Mouse (Mus musculus): ENCODE data around the gene Chpf.

Chpf gene

DNA sequence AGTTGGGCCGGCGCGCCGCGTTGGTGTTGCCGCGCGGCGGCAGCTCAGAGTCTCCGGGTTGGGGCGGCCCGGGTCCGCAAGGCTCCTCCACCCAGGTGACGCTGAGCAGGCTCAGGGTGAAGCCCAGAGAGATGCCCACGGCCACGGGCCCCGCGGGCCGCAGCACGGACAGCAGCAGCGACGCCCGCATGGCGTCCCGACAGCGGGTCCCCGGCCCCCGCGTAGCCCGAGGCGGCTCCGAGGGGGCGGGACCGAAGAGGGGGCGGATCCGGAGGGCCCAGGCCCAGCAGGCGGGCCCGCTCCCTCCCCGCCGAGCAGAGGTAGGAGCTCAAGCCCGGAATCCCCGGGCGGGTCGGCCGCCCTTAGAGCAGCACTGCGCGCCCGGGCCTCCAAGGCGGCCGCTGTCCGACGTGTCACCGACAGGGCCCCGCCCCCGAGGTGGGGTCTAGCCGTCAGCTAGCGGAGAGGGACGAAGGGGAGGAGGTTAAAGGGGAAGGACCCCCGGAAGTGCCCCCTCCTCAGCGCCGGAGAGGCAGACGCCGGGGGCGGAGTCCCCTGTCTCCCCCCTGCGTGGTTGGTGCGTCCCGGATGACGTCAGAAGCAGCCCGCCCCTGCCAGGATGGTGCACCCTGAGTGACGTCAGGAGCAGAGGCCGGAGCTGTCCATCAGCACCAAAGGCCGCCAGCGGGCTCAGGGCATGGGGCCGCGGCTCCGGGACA is at the start of gene Chpf, which contains the start of gene Tmem198:
Gene Chpf, minus strand, starts transcription at position 392 of the 719 bp plus-strand sequence.
Gene Tmem198, plus strand, starts transcription at position 617 of the 719 bp plus-strand sequence.
- DNase-seq (ENCODE audit: extremely low spot score) = peak; percentile 100

DNA sequence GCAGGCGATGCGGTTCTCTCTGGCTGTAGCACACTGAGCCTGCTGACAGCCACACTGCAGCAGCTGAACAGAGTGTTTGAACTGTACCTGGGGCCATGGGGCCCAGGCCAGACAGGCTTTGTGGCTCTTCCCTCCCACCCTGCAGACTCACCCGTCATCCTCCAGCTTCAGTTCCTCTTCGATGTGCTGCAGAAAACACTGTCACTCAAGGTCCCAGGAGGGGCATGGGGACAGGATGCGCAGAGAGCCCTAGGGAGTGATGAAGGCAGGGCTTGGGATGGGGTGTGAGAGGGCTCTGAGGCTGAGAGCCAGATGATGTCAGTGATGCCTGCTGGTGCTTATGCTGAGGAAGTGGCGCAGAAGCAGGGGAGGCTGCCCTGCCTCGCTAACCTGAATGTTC is 45.6 kb upstream of the Chpf start:
- DNase-seq (ENCODE audit: extremely low spot score) = no peak

DNA sequence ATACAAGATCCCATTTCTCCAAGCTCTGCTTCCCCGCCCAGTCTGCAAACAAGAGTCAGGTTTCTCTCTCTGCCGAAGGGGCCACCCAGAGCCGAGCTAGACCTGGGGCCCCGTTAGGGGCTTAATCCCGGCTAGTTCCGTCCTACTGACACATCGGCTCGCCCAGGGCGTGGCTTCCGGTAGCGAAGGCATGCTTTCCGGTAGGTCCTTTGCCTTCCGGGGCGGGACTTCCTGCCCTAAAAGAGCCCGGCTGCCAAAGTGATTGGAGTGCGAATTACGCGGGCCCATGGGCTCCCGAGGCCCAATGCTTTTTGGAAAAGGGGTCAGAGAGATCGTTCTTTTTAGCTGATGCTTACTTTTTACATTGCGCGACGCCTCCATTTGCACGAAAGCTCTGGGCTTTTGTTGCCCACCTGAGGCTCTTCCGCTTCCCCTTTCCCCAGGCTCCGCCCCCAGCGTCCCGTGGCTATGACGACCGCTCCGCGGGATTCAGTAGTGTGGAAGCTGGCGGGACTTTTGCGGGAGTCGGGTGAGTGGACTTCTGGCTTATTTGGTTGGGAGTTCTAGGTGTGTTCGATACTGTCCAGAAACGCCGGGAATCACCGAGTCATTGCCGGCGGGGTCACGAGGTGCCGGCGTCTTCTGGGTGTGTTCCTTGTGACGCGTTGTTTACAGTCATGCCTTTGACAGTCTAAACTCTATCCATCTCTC is 42.4 kb upstream of the Chpf start, which contains the start of gene Stk11ip:
Gene Stk11ip, plus strand, starts transcription at position 209 of the 711 bp plus-strand sequence.
- peak; percentile 94 for DNase-seq (ENCODE audit: extremely low spot score)

DNA sequence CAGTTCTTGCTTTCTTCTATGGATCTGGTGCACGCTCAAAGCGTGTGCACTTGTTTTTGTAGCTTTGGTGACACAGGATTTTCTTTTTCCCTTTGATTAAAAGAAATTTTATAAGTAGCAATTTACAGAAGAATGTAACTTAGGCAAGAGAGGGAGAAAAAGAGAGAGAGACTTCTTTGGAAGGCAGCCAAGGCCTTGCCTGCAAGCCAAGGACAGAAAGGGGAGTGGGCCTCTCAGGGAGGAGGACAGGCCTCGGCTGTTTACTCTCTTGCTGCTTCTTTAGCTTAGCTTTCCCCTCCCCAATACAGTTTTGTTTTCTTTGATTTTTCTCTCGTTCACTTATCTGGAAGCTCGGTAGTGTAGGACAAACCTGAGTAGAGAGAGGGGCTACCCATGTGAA is 40.5 kb upstream of the Chpf start:
- DNase-seq (ENCODE audit: extremely low spot score) = no peak

DNA sequence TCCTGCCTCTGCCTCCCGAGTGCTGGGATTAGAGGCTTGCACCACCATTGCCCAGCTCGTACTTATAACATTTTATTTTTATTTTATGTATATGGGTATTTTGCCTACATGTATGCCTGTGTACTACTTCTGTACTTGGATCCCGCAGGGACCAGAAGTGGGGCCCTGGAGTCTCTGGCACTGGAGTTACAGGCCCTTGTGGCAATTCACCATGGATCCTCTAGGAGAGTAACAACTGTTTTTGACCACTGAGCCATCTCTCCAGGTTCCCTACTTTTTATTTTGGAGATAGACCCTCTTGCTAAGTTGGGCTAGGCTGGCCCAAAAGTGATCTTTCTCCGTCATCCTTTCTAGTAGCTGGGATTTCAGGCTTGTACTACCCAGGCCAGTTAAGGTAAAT is 39.3 kb upstream of the Chpf start:
- DNase-seq (ENCODE audit: extremely low spot score) = no peak

DNA sequence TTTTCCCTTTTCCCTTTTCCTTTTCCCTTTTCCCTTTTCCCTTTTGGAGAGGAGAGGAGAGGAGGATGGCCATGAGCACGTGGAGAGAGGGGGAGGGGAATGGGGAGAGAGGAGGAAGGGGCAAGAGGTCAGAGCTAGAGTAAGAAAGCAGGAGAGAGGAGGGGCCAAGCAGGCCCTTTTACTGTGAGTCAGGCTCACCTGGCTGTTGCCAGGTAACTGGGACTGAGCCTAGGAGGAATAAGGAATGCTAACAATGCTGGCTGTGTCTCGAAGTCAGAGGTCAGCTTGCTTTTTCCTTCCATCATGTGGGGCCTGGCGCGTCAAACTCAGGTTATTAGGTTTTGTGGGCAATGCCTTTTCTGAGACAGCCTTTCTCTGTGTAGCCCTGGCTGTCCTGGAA is 38.9 kb upstream of the Chpf start:
- DNase-seq (ENCODE audit: extremely low spot score) = no peak

DNA sequence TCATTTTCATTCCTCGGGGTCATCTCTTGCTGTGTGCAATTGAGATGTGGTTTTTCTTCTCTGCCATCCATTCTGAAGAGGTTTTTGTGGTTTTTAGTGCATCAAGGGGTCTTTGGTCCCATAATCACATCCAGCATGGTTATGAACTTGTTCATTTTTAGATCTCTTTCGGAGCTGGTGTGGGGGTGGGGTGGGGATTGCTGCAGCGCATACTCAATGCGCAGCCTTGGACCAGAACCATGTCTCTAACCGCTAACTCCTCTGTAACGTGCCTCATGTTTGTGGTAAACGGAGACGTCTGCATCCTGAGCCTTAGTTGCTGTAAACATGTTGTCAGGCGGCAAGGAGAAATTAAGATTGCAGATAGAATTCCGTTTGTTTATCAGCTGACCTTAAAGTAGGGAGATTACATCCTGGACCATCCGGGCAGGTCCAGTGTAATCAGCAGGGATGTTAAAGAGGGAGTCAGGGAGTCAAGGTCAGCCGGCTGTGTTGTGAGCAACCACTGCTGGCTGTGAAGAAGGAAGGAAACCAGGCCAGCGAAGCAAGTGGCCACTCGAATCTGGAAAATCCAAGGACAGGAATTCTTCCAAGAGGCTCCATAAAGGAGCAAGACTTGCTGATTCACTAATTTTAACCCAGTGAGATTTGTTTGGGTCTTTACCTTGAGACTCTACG is 37.7 kb upstream of the Chpf start:
- DNase-seq (ENCODE audit: extremely low spot score) = no peak

DNA sequence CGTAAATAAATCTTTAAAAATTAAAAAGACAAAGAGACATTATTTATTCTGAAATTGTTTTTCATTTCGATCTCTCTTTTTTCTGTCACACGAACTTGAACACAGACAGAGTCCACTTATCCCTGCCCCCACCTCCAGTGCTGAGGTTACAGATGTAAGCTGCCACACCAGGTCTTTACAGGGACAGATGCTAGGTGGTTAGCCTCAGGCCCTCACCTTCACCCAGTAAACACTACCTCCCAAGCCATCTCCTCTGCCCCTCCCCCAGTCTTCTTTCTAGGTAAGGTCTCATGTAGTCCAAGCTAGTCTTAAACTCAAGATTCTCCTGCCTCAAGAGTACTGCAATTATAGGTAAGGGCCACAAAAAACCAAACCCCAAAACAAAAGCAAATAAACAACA is 33.4 kb upstream of the Chpf start:
- no peak for DNase-seq (ENCODE audit: extremely low spot score)

DNA sequence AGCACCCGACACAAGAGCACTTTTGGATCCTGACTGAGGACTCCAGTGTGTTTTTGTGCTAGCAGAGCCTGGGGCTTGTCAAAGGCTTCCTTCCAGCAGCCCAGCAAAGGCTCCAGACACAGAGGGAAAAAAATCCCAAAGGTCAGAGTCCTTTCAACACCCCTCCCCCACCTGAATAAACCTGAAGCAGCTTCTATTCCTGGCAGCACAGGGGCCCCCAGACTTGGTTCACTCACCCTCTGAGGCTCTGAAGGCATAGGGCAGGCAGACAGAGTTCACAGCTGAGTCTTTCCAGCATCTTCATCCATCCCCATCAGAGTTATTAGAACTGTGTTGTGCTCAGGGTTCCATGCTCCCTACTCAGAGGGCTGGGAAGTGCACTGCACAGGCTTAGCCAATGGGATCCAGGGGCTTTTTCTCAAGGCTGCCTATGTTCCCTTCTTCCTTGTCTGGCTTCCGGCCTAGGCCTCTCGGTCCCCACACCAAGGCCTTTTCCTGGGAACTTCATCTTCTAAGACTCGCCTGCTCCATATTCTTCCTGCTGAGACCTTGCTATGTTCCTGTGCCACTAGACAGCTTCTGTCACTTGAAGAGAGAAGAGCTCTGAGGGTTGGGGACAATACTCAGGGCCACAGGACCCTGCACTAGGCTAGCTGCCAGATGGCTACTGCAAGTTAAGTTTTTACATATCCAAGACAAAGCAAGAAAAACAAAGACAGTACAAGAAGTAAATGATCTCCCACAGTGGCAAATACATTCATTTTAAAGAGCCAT is 32.5 kb upstream of the Chpf start:
- peak; percentile 43 for DNase-seq (ENCODE audit: extremely low spot score)

DNA sequence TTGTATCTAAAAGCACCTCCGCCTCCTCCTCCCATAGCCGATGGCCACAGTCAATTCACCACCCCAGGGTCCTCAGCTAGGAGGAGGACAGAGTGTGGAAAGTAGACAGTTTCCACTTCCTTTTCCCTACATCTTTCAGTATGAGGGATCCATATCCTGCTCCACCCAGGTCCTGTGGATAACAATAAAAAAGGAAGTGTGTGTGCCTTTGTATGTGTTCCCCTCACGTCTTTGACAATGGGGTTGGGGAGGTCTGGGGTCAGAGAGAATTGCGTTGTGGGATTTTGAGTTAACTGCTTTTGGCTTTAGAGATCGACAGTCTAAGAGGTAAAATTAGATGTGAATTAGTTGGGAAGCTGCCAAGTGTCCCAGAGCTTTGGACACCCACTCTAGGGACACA is 31.0 kb upstream of the Chpf start:
- DNase-seq (ENCODE audit: extremely low spot score) = no peak

DNA sequence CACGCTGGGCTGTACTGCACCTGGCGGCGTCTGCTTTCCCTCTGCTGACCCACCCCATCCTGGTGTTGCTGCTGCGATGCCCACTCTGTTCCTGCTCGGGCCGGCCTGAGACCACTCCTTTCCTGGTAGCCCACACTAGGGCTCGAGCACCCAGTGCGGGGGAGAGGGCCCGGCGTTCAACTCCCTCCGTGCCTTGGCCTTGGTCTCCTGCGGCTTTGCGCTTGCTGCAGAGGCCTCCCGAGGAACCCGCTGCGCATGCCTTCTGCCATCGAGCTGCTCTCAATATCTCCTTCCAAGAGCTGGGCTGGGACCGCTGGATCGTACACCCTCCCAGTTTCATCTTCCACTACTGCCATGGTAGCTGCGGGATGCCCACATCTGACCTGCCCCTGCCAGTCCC is 30.5 kb upstream of the Chpf start:
- no peak for DNase-seq (ENCODE audit: extremely low spot score)

DNA sequence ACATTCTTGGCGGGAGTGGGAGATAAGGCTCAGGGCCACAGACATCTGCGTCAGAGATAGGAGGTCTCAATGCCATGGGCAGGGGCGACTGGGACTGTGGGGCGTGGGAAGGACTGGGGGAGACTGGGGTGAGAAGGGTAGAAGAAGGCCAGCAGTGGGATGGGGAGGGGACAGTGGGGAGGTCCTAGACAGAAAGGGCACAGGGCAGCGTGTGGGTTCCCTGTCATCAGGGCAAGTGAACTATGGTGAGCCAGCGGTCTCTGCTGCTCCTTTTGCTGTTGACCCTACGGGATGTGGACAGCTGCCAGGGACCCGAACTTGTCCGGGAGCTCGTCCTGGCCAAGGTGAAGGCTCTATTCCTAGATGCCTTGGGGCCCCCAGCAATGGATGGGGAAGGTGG is 27.9 kb upstream of the Chpf start, which contains the start of gene Inha:
Gene Inha, plus strand, starts transcription at position 72 of the 400 bp plus-strand sequence.
- DNase-seq (ENCODE audit: extremely low spot score) = no peak

DNA sequence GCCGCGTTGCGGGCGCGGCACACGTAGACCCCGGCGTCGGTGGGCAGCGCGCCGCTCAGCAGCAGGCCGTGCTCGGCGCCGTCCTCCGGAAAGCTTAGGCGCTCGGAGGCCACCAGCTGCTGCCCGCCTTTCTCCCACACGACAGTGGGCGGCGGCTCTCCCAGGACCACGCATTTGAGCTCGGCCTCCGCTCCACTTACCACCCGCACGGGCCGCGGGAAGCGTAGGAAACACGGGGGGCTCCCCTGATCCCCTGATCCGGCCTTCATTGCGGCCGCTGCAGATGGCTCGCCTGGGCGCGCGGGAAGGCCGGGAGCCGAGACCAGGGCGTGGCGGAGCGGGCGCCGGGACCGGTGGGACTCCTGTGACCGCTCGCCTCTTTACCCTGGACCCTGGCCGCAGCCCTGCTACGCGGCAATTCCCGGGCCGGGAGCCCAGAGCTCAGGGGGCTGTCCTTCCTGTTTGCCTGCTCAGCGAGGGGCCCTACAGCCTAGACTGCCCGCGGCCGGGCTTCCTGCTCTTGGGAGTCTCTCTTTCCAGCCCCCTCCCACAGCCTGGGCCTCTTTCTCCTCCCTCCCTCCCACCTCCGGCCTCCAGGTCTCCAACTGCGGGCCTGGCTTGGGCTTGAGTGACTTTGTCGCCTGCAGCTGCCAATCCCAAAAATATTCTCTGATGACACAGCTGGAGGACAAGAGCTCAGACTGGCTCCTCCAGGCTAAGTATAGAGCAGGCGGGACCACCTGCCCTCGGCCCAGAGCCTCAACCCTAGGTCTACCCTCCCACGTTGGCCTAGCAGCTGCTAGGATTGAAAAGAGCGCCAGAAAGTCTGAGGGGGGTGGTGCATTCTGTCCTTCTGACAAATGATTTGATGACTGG is 27.1 kb upstream of the Chpf start, which contains the start of gene Obsl1:
Gene Obsl1, minus strand, starts transcription at position 497 of the 876 bp plus-strand sequence.
- peak; percentile 85 for DNase-seq (ENCODE audit: extremely low spot score)

DNA sequence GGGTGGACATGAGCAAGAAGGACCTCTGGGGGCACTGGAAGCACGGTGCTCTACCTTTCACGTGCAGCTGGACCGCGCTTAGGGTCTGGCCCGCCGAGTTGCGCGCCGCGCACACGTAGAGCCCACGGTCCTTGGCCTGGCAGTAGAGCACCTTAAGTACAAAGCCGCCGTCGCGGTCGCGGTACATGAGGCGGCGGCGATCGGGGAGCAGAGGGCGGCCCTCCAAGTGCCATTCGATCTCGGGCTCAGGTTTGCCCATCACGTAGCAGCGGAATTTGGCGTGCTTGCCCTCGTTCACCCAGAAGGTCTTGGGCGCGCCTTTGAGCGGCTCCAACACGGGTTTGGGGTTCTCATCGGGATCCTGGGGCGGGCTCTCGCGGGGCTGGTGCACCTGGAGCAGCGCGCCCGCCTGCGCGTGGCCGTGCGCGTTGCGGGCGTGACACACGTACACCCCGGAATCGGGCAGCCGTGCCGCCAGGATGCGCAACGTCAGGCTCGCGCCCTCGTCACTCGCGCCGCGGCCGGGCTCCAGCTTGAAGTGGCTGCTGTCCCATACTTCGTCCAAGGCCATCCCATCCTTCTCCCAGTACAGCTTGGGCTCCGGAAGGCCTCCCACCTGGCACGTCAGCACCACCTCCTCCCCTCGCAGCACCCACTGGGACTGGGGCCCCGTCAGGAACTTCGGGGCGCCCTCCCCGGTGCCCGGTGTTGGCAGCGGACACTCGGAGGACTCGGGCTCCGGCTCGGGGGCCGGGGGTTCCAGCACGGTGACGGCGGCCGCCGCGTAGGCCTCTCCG is 26.2 kb upstream of the Chpf start:
- peak; percentile 71 for DNase-seq (ENCODE audit: extremely low spot score)

DNA sequence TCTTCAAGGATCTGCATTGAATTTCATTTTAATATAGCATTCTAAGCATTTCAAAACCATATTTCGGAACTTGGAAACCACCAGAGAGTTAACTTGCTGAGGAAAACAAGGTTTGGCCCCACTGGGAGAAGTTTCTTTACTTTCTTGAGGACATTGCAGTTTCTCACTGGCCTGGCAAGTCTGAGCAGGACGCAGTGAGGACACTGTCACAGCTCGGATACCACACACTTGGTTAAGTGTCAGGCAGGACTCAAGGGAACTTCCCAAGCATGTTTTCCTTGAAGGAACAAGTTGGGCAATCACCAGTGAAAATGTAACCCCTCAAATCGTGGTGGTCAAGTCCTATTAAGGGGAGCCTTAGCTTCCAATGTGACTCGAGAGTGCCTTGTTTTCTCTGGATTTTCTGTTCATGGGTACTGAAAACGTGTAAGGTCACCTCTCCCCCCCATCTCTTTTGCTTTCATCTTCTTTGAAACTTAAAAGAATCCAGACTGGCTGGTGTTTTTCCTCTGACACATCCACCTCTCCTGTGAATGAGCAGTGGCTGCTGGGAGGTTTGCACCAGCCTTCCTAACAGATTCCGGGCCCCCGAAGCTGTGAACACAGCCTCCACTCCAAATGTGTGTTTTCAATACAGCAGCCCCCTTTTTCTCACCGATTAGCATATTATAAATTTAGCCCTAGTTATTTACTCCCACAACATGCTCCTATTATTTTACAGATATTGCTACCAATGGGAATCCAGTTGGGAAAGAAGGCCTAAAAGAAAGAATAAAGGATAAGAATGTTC is 25.3 kb upstream of the Chpf start:
- DNase-seq (ENCODE audit: extremely low spot score) = no peak

DNA sequence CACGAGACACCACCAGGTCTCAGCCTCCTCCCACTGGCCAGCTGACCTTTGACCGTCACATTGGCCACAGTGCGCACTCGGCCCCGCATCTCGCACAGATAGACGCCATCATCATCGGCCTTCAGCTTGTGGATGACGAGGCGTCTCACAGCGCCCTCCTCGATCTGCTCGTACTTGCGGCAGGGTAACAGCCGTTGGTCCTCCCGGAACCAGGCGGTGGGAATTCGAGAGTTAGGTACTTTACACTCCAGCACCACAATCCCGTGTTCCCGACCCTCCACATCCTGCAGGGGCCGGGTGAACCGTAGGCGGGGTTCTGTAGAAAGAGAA is 24.5 kb upstream of the Chpf start:
- no peak for DNase-seq (ENCODE audit: extremely low spot score)

DNA sequence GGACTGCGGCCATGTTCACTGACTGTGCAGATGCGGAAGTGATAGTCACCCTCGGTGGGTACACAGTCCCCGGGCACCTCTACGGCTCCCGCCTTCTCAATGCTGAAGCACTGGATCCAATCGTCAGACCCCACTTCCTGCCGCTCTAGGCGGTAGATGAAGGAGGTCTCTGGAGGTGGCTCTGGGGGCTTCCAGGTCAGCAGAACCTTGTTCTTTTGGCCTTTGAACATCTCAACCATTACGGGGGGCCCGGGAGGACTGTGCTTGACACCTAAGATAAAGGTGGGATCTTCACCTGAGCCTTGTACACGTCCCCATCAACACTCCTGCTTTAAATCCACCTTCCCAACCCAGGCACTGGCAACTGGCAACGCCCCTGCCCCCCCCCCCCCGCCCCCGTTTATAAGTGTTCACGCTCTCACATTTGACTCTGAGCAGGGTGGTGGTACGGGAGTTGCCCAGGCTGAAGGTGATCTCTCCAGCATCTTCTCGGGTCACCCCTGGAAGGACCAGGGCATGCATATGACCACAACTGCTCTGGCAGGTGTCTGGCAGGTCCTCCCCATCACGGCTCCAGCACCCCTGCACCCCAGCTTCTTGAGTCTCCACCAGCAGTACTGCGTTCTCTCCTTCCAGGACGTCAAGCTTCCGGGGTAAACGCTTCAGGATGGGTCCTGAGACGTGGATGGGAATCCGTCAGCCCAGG is 24.0 kb upstream of the Chpf start:
- DNase-seq (ENCODE audit: extremely low spot score) = no peak

DNA sequence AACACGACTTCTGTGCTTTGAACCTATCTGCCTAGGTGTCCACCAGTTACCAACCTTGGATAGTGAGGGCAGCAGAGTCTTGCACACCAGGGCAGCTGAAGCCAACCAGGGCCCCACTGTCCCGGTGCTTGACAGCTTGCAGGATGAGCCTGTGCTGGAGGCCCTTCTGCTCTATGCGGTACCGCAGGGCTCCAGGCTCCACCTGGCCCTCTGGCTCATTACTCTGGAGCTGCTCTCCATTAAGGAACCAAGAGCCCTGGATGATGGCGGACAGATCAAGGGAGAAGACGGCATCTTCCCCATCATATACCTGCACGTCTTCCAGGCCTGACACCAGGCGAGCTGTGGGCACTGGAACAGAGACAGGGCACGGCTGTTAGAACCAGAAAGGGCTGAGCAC is 22.8 kb upstream of the Chpf start:
- no peak for DNase-seq (ENCODE audit: extremely low spot score)

DNA sequence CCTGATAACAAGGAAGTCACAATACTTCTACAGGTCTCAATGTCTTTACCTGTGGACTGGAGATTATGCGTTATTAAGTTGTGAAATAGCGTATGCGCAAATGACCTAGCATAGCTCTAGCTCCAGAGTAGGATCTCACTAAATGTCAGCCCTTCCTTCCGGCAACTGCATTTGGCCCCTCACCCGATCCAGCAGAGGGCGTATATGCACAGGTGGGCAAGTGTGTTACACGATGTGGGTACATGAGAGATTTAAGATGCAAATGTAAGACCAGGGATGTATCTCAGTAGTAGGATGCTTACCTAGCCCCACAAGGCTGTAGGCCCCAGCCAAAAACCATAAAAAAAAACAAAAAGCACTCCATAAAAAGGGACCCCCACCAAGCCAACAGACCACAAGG is 20.3 kb upstream of the Chpf start:
- DNase-seq (ENCODE audit: extremely low spot score) = no peak
